Mouse (Mus musculus): ENCODE measurements around the gene Dync1li1. TPM values are rescaled to one million over a fixed set of nuclear protein-coding genes. Genes with fewer than 3 reads are reported as not detected.
A peak's percentile ranks its signal among the peaks of the same experiment; 100 is the strongest.
"Not testable (repeated sequence)": the region's sequence is repeated elsewhere in the genome, so short reads cannot be mapped to it uniquely, and the experiment has no call there.

Gene Dync1li1
- polyA plus RNA-seq, 1 experiment from 2014 or later: 107 TPM

GRCm38 (mm10) chr9:114701031-114701430 lies 12.4 kb downstream of the Dync1li1 start:
- peaks cover 43% of the 10 kb centered on the region for H3K36me3 ChIP-seq (ENCODE audit: control insufficient read depth, insufficient read depth, low read length)
- H3K27me3 ChIP-seq (ENCODE audit: control insufficient read depth, insufficient read depth, low read length): no peaks in the 10 kb centered on the region
- H3K9me3 ChIP-seq (ENCODE audit: control insufficient read depth, low read length): no peaks in the 10 kb centered on the region
- 96% methylated on average over 2 of the region's 2 CpGs for WGBS
- no peaks in the 10 kb centered on the region for H3K4me1 ChIP-seq (ENCODE audit: control insufficient read depth, insufficient read depth, low read length)
- H3K4me2 ChIP-seq (ENCODE audit: low read length): no peak overlapping the region
- no peak overlapping the region for H3K9ac ChIP-seq (replicated peaks; ENCODE audit: low read length)
- H3K4me3 ChIP-seq (replicated peaks; ENCODE audit: low read depth, low read length): no peak overlapping the region
- no peak for ATAC-seq (ENCODE audit: low FRiP score, low TSS enrichment)
- no peak overlapping the region for H3K27ac ChIP-seq (replicated peaks; ENCODE audit: low read depth, low read length)
- no peak for DNase-seq

DNA sequence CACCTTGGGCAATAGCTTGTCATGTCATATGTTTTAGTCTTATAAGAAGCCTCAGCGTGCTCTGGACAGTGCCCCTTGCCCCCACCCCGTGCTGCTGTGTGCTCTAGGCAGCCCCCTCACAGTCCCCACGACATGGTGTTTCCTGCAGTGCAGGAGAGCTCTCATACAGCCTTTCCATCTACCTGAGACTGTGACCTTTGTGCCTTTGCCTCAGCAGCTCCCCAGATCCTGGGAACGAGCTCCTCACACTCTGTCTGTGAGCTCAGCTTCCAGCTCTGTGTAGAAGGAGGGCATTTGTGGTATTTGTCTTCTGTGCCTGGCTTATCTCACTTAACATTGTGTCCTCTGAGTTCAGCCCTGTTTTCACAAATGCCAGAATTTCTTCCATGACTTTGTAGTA lies 13.3 kb downstream of the Dync1li1 start:
- Histone ChIP-seq H3K27ac (replicated peaks; ENCODE audit: low read depth, low read length) (no peak overlapping the region), H3K4me2 (ENCODE audit: low read length) (no peak overlapping the region), H3K4me1 (ENCODE audit: control insufficient read depth, insufficient read depth, low read length) (no peaks in the 10 kb centered on the region), H3K27me3 (ENCODE audit: control insufficient read depth, insufficient read depth, low read length) (no peaks in the 10 kb centered on the region), H3K9me3 (ENCODE audit: control insufficient read depth, low read length) (no peaks in the 10 kb centered on the region), H3K4me3 (replicated peaks; ENCODE audit: low read depth, low read length) (no peak overlapping the region), H3K36me3 (ENCODE audit: control insufficient read depth, insufficient read depth, low read length) (peaks cover 44% of the 10 kb centered on the region), H3K9ac (replicated peaks; ENCODE audit: low read length) (no peak overlapping the region)
- DNase-seq (no peak), ATAC-seq (ENCODE audit: low FRiP score, low TSS enrichment) (no peak)
- 93% methylated on average over 4 of the region's 4 CpGs for WGBS

GRCm38 (mm10) chr9:114707805-114708204 lies 19.2 kb downstream of the Dync1li1 start:
- WGBS: 96% methylated on average over 4 of the region's 4 CpGs
- H3K4me3 ChIP-seq (replicated peaks; ENCODE audit: low read depth, low read length): no peak overlapping the region

DNA sequence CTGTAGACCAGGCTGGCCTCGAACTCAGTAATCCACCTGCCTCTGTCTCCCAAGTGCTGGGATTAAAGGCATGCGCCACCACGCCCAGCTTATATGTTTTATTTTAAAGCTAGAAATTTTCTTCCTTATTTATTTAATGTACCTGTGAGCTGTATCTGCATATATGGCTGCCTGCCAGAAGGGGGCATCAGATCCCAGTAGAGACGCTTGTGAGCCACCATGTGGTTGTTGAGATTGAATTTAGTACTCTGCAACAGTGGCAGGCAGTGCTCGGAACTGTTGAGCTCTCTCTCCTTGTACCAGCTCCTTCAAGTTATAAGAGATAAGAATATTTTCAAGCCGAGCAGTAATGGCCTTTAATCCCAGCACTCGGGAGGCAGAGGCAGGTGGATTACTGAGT lies 21.8 kb downstream of the Dync1li1 start:
- peak; percentile 64 for DNase-seq
- Histone ChIP-seq H3K4me3 (replicated peaks; ENCODE audit: low read depth, low read length) (no peak overlapping the region), H3K27ac (replicated peaks; ENCODE audit: low read depth, low read length) (no peak overlapping the region), H3K4me1 (ENCODE audit: control insufficient read depth, insufficient read depth, low read length) (no peaks in the 10 kb centered on the region), H3K27me3 (ENCODE audit: control insufficient read depth, insufficient read depth, low read length) (no peaks in the 10 kb centered on the region), H3K36me3 (ENCODE audit: control insufficient read depth, insufficient read depth, low read length) (peaks cover 92% of the 10 kb centered on the region), H3K4me2 (ENCODE audit: low read length) (no peak overlapping the region), H3K9me3 (ENCODE audit: control insufficient read depth, low read length) (no peaks in the 10 kb centered on the region), H3K9ac (replicated peaks; ENCODE audit: low read length) (no peak overlapping the region)
- 83% methylated on average over 7 of the region's 7 CpGs for WGBS
- no peak for ATAC-seq (ENCODE audit: low FRiP score, low TSS enrichment)

More at GRCm38 (mm10) chr9:114707805-114708204, 19.2 kb downstream of the Dync1li1 start:
- Histone ChIP-seq H3K27ac (replicated peaks; ENCODE audit: low read depth, low read length) (no peak overlapping the region), H3K27me3 (ENCODE audit: control insufficient read depth, insufficient read depth, low read length) (no peaks in the 10 kb centered on the region), H3K4me2 (ENCODE audit: low read length) (no peak overlapping the region), H3K4me1 (ENCODE audit: control insufficient read depth, insufficient read depth, low read length) (no peaks in the 10 kb centered on the region), H3K9ac (replicated peaks; ENCODE audit: low read length) (no peak overlapping the region), H3K36me3 (ENCODE audit: control insufficient read depth, insufficient read depth, low read length) (peaks cover 75% of the 10 kb centered on the region), H3K9me3 (ENCODE audit: control insufficient read depth, low read length) (no peaks in the 10 kb centered on the region)
- no peak for DNase-seq
- no peak for ATAC-seq (ENCODE audit: low FRiP score, low TSS enrichment)

DNA sequence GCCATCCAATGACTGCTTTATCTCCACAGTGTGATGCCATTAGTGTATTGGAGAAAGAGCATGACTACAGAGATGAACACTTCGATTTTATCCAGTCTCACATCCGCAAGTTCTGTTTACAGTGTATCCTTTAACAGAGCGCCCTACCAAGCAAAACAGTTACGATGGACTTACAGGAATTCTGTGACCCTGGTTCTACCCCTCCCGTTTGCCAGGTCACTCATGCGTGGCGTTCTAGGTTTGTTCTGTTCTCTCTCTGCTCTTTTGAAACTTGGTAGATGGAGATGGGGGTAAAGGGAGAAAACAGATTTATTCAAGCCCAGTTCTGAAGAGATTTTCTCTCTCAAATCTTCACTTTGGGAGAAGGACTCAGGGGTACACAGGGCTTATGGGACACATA lies 24.9 kb downstream of the Dync1li1 start:
- Histone ChIP-seq H3K27me3 (ENCODE audit: control insufficient read depth, insufficient read depth, low read length) (no peaks in the 10 kb centered on the region), H3K9ac (replicated peaks; ENCODE audit: low read length) (no peak overlapping the region), H3K9me3 (ENCODE audit: control insufficient read depth, low read length) (no peaks in the 10 kb centered on the region), H3K4me2 (ENCODE audit: low read length) (no peak overlapping the region), H3K27ac (replicated peaks; ENCODE audit: low read depth, low read length) (no peak overlapping the region), H3K36me3 (ENCODE audit: control insufficient read depth, insufficient read depth, low read length) (peaks cover 99% of the 10 kb centered on the region), H3K4me1 (ENCODE audit: control insufficient read depth, insufficient read depth, low read length) (no peaks in the 10 kb centered on the region), H3K4me3 (replicated peaks; ENCODE audit: low read depth, low read length) (no peak overlapping the region)
- ATAC-seq (ENCODE audit: low FRiP score, low TSS enrichment): no peak
- 95% methylated on average over 7 of the region's 7 CpGs for WGBS
- no peak for DNase-seq

DNA sequence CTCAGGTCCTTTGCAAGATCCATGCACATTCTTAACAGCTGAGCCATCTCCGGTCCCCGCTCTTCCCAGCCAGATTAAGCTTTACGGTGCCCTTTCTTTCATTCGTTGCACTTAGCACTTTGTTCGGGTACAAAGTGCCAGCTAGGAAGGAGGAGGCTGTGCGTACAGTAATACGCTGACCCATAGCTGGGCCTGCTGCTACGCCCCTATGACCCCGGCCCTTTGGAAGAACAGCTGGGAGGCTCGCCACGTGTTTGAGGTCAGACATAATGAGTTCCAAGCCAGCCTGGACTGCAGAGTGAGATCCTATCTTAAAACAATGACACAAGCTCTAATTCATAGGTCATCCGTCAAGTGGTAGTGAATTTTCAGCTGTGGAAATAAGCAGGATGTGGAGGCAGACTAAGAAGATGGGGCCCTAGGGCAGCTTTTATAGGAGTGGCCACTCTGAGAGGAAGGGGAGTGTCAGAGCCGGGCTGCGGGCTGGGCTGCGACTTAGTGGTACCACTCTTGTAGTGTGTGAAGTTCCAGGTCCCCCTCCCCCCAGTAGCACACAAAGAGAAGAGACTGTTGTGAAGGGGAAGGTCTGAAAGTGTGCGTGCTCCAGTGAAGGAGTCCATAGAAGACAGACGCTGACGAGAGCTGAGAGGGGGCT lies 28.2 kb downstream of the Dync1li1 start:
- 91% methylated on average over 18 of the region's 18 CpGs for WGBS
- no peaks in the 10 kb centered on the region for H3K9me3 ChIP-seq (ENCODE audit: control insufficient read depth, low read length)
- no peak overlapping the region for H3K27ac ChIP-seq (replicated peaks; ENCODE audit: low read depth, low read length)
- no peak overlapping the region for H3K9ac ChIP-seq (replicated peaks; ENCODE audit: low read length)
- no peaks in the 10 kb centered on the region for H3K4me1 ChIP-seq (ENCODE audit: control insufficient read depth, insufficient read depth, low read length)
- peaks cover 98% of the 10 kb centered on the region for H3K36me3 ChIP-seq (ENCODE audit: control insufficient read depth, insufficient read depth, low read length)
- DNase-seq (no peak), ATAC-seq (ENCODE audit: low FRiP score, low TSS enrichment) (no peak)
- H3K4me2 ChIP-seq (ENCODE audit: low read length): no peak overlapping the region
- H3K4me3 ChIP-seq (replicated peaks; ENCODE audit: low read depth, low read length): no peak overlapping the region
- H3K27me3 ChIP-seq (ENCODE audit: control insufficient read depth, insufficient read depth, low read length): no peaks in the 10 kb centered on the region

- DNase-seq (peak; percentile 85), ATAC-seq (ENCODE audit: low FRiP score, low TSS enrichment) (no peak)
- Histone ChIP-seq H3K36me3 (ENCODE audit: control insufficient read depth, insufficient read depth, low read length) (peaks cover 33% of the 10 kb centered on the region), H3K9me3 (ENCODE audit: control insufficient read depth, low read length) (no peaks in the 10 kb centered on the region), H3K4me1 (ENCODE audit: control insufficient read depth, insufficient read depth, low read length) (peaks cover 7% of the 10 kb centered on the region), H3K4me3 (replicated peaks; ENCODE audit: low read depth, low read length) (no peak overlapping the region), H3K27ac (replicated peaks; ENCODE audit: low read depth, low read length) (no peak overlapping the region), H3K9ac (replicated peaks; ENCODE audit: low read length) (no peak overlapping the region), H3K4me2 (ENCODE audit: low read length) (no peak overlapping the region), H3K27me3 (ENCODE audit: control insufficient read depth, insufficient read depth, low read length) (no peaks in the 10 kb centered on the region)
- WGBS: 4% methylated on average over 3 of the region's 3 CpGs
Observed at GRCm38 (mm10) chr9:114727315-114727714, 38.7 kb downstream of the Dync1li1 start.

GRCm38 (mm10) chr9:114728432-114728831 lies 39.8 kb downstream of the Dync1li1 start:
- ATAC-seq (ENCODE audit: low FRiP score, low TSS enrichment); H3K9me3 ChIP-seq (ENCODE audit: control insufficient read depth, low read length); H3K9ac ChIP-seq (replicated peaks; ENCODE audit: low read length); H3K27me3 ChIP-seq (ENCODE audit: control insufficient read depth, insufficient read depth, low read length); H3K4me2 ChIP-seq (ENCODE audit: low read length); DNase-seq; H3K4me3 ChIP-seq (replicated peaks; ENCODE audit: low read depth, low read length); H3K27ac ChIP-seq (replicated peaks; ENCODE audit: low read depth, low read length): not testable (repeated sequence)
- H3K36me3 ChIP-seq (ENCODE audit: control insufficient read depth, insufficient read depth, low read length): peaks cover 22% of the 10 kb centered on the region
- 68% methylated on average over 2 of the region's 2 CpGs for WGBS
- H3K4me1 ChIP-seq (ENCODE audit: control insufficient read depth, insufficient read depth, low read length): peaks cover 13% of the 10 kb centered on the region
